Mouse (Mus musculus) hindbrain, embryonic 16.5 days (tissue): ENCODE measurements around the gene C87436. TPM values are rescaled to one million over a fixed set of nuclear protein-coding genes. Genes with fewer than 3 reads are reported as not detected.

Source experiments
- ATAC-seq: fragments of 200-750 bp; cut with Nextera tagmentation; 2 replicates; pipeline ENCODE4 v1.8.0; 2017; ENCODE audit warnings: moderate TSS enrichment, moderate library complexity
- H3K27ac ChIP-seq: fragments of 300-500 bp; sonication (generic); 2 replicates; pipeline ENCODE4 v1.5.1; 2014; ENCODE audit warnings: low read depth, mild to moderate bottlenecking, control low read depth, low read length, moderate library complexity
- H3K27me3 ChIP-seq: fragments of 300-500 bp; sonication (generic); replicated peaks from 2 replicates; pipeline ENCODE4 v1.6.1; 2014; ENCODE audit warnings: low read length; ENCODE audit not compliant: control insufficient read depth, insufficient read depth
- H3K36me3 ChIP-seq: fragments of 300-500 bp; sonication (generic); 2 replicates; pipeline ENCODE4 v1.6.1; 2014; ENCODE audit warnings: mild to moderate bottlenecking, low read length, moderate library complexity, mixed read lengths; ENCODE audit not compliant: control insufficient read depth, insufficient read depth
- H3K4me1 ChIP-seq: fragments of 300-500 bp; sonication (generic); 2 replicates; pipeline ENCODE4 v1.6.1; 2014; ENCODE audit warnings: low read depth, low read length; ENCODE audit not compliant: control insufficient read depth, insufficient read depth
- H3K4me2 ChIP-seq: fragments of 300-500 bp; sonication (generic); 2 replicates; pipeline ENCODE4 v1.6.1; 2014; ENCODE audit warnings: mild to moderate bottlenecking, low read length, control low read depth, moderate library complexity
- H3K4me3 ChIP-seq: fragments of 300-500 bp; sonication (generic); 2 replicates; pipeline ENCODE4 v1.5.1; 2014; ENCODE audit warnings: mild to moderate bottlenecking, low read length, control low read depth, moderate library complexity
- H3K9ac ChIP-seq: fragments of 300-500 bp; sonication (generic); 2 replicates; pipeline ENCODE4 v1.6.1; 2014; ENCODE audit warnings: low read depth, mild to moderate bottlenecking, control low read depth, low read length, moderate library complexity
- H3K9me3 ChIP-seq: fragments of 300-500 bp; sonication (generic); 2 replicates; pipeline ENCODE4 v1.6.1; 2014; ENCODE audit warnings: mild to moderate bottlenecking, low read length, moderate library complexity; ENCODE audit not compliant: control insufficient read depth
- WGBS: fragments of 180-500 bp; shearing (Covaris S2); extraction: QIAGEN DNeasy Blood & Tissue Kit; methylation state at CpG from one replicate; pipeline ENCODE4 v1.1.7; 2014; 5-methylcytosine and 5-hydroxymethylcytosine counted together
- polyA plus RNA-seq: library from polyadenylated mRNA; unstranded; fragments of >200 nt; fragmentation: Nextera tagmentation; extraction: Ambion mirVana; gene quantifications from 2 replicates; pipeline ENCODE4 v1.2.1, GENCODE M21; 2015

Gene C87436
- polyA plus RNA-seq, 1 experiment from 2014 or later: 21.4 TPM

- WGBS: 94% methylated on average over 5 of the region's 5 CpGs
- Histone ChIP-seq H3K4me2 (no peak overlapping the region), H3K9ac (no peak overlapping the region), H3K27me3 (no peaks in the 10 kb centered on the region), H3K36me3 (peaks cover 3% of the 10 kb centered on the region; the same call in 1 of the 2 replicates), H3K9me3 (no peaks in the 10 kb centered on the region), H3K27ac (no peak overlapping the region), H3K4me3 (no peak overlapping the region), H3K4me1 (peaks cover 13% of the 10 kb centered on the region)
- ATAC-seq: no peak
Measured at GRCm38 (mm10) chr6:86474072-86474471, 35.9 kb downstream of the C87436 start.

GRCm38 (mm10) chr6:86474646-86475181 is 36.5 kb downstream of the C87436 start:
- Histone ChIP-seq H3K4me3 (no peak overlapping the region), H3K9ac (no peak overlapping the region), H3K9me3 (no peaks in the 10 kb centered on the region), H3K4me2 (no peak overlapping the region), H3K4me1 (peaks cover 13% of the 10 kb centered on the region), H3K36me3 (no peaks in the 10 kb centered on the region; the same call in 1 of the 2 replicates), H3K27ac (no peak overlapping the region), H3K27me3 (no peaks in the 10 kb centered on the region)
- ATAC-seq: no peak

- H3K4me3 ChIP-seq: no peak overlapping the region
- H3K4me2 ChIP-seq: no peak overlapping the region
- WGBS: 84% methylated on average over 9 of the region's 9 CpGs
- no peaks in the 10 kb centered on the region for H3K9me3 ChIP-seq
- no peak overlapping the region for H3K27ac ChIP-seq
- ATAC-seq: no peak
- peaks cover 13% of the 10 kb centered on the region for H3K4me1 ChIP-seq
- H3K9ac ChIP-seq: no peak overlapping the region
- no peaks in the 10 kb centered on the region for H3K36me3 ChIP-seq
- H3K27me3 ChIP-seq: no peaks in the 10 kb centered on the region
Measured at GRCm38 (mm10) chr6:86475462-86476167, 37.4 kb downstream of the C87436 start.

GRCm38 (mm10) chr6:86476931-86477330 is 38.8 kb downstream of the C87436 start:
- Histone ChIP-seq H3K9me3 (no peaks in the 10 kb centered on the region), H3K9ac (no peak overlapping the region), H3K4me2 (no peak overlapping the region), H3K27ac (no peak overlapping the region), H3K4me3 (no peak overlapping the region), H3K4me1 (peaks cover 9% of the 10 kb centered on the region), H3K27me3 (no peaks in the 10 kb centered on the region), H3K36me3 (no peaks in the 10 kb centered on the region)
- ATAC-seq: no peak
- WGBS: 84% methylated on average over 5 of the region's 5 CpGs

GRCm38 (mm10) chr6:86479311-86479710 is 41.1 kb downstream of the C87436 start:
- Histone ChIP-seq H3K27ac (peak overlapping the region; percentile 45; the same call in 1 of the 2 replicates), H3K9ac (no peak overlapping the region), H3K4me1 (no peaks in the 10 kb centered on the region; the same call in 1 of the 2 replicates), H3K27me3 (no peaks in the 10 kb centered on the region), H3K4me2 (no peak overlapping the region), H3K9me3 (no peaks in the 10 kb centered on the region), H3K4me3 (no peak overlapping the region), H3K36me3 (no peaks in the 10 kb centered on the region)
- ATAC-seq: no peak
- WGBS: 55% methylated on average over 3 of the region's 3 CpGs

GRCm38 (mm10) chr6:86479816-86480188 is 41.6 kb downstream of the C87436 start:
- Histone ChIP-seq H3K9ac (no peak overlapping the region), H3K4me1 (no peaks in the 10 kb centered on the region; the same call in 1 of the 2 replicates), H3K9me3 (no peaks in the 10 kb centered on the region), H3K4me3 (no peak overlapping the region), H3K4me2 (no peak overlapping the region), H3K27ac (no peak overlapping the region), H3K27me3 (no peaks in the 10 kb centered on the region), H3K36me3 (no peaks in the 10 kb centered on the region)
- ATAC-seq: no peak

GRCm38 (mm10) chr6:86480189-86480831 is 42.1 kb downstream of the C87436 start:
- WGBS: 27% methylated on average over 9 of the region's 9 CpGs
- Histone ChIP-seq H3K9me3 (no peaks in the 10 kb centered on the region), H3K27ac (peak overlapping the region; percentile 60), H3K36me3 (no peaks in the 10 kb centered on the region), H3K4me1 (no peaks in the 10 kb centered on the region; the same call in 1 of the 2 replicates), H3K4me2 (peak overlapping the region; percentile 18), H3K9ac (peak overlapping the region; percentile 40; the same call in 1 of the 2 replicates), H3K27me3 (no peaks in the 10 kb centered on the region), H3K4me3 (no peak overlapping the region)
- ATAC-seq: no peak

GRCm38 (mm10) chr6:86481871-86482270 is 43.7 kb downstream of the C87436 start:
- no peaks in the 10 kb centered on the region for H3K9me3 ChIP-seq
- no peak for ATAC-seq
- no peak overlapping the region for H3K4me3 ChIP-seq
- H3K9ac ChIP-seq: no peak overlapping the region
- WGBS: 95% methylated on average over 5 of the region's 5 CpGs
- H3K4me2 ChIP-seq: no peak overlapping the region
- H3K4me1 ChIP-seq: peaks cover under 1% of the 10 kb centered on the region; the same call in 1 of the 2 replicates
- H3K27me3 ChIP-seq: no peaks in the 10 kb centered on the region
- H3K36me3 ChIP-seq: no peaks in the 10 kb centered on the region
- H3K27ac ChIP-seq: no peak overlapping the region

- 55% methylated on average over 5 of the region's 7 CpGs for WGBS
- H3K27ac ChIP-seq: no peak overlapping the region
- no peak for ATAC-seq
Measured at GRCm38 (mm10) chr6:86485943-86486640, 47.9 kb downstream of the C87436 start.

More at GRCm38 (mm10) chr6:86485943-86486640, 47.9 kb downstream of the C87436 start:
- H3K9me3 ChIP-seq: no peaks in the 10 kb centered on the region
- H3K4me2 ChIP-seq: no peak overlapping the region
- no peaks in the 10 kb centered on the region for H3K36me3 ChIP-seq
- H3K4me3 ChIP-seq: no peak overlapping the region
- H3K27me3 ChIP-seq: no peaks in the 10 kb centered on the region
- peaks cover 16% of the 10 kb centered on the region for H3K4me1 ChIP-seq
- no peak overlapping the region for H3K9ac ChIP-seq
